Mouse (Mus musculus) G1E (cell line): ENCODE results near the gene Nckap1l. TPM values are rescaled to one million over a fixed set of nuclear protein-coding genes. Genes with fewer than 3 reads are reported as not detected.

ENCODE experiments used
- ATAC-seq: 2 replicates; pipeline ENCODE4 v1.8.0; 2016; ENCODE audit warnings: mild to moderate bottlenecking; ENCODE audit not compliant: insufficient number of reproducible peaks, poor library complexity, low FRiP score, severe bottlenecking; ENCODE audit errors: extremely low read depth
- DNase-seq: peaks from one replicate; pipeline ENCODE4 v3.0.0; 2012; ENCODE audit warnings: low spot score
- H3K27me3 ChIP-seq: 2 replicates; pipeline ENCODE4 v1.6.1; 2012; ENCODE audit warnings: mild to moderate bottlenecking, low read length, inconsistent platforms; ENCODE audit not compliant: insufficient read depth
- H3K36me3 ChIP-seq: replicated peaks from 2 replicates; pipeline ENCODE3; 2012; ENCODE audit warnings: mild to moderate bottlenecking, inconsistent platforms
- H3K4me1 ChIP-seq: 2 replicates; pipeline ENCODE4 v1.6.1; 2012; ENCODE audit warnings: low read depth, low read length, inconsistent platforms, mixed read lengths; ENCODE audit not compliant: insufficient read depth
- H3K4me3 ChIP-seq: 2 replicates; pipeline ENCODE4 v1.5.1; 2012; ENCODE audit warnings: low read depth, mild to moderate bottlenecking, inconsistent platforms, low read length, moderate library complexity, mixed read lengths
- H3K9me3 ChIP-seq: replicated peaks from 2 replicates; pipeline ENCODE4 v1.6.1; 2012; ENCODE audit warnings: inconsistent platforms
- CTCF ChIP-seq: IDR thresholded peaks from 2 replicates; pipeline ENCODE4 v1.5.1; 2012; ENCODE audit warnings: low read depth, low read length, inconsistent platforms, mixed read lengths
- GATA1 ChIP-seq: IDR thresholded peaks from 2 replicates; pipeline ENCODE4 v1.6.1; 2012; ENCODE audit warnings: borderline replicate concordance, low read length, inconsistent platforms, mixed read lengths
- GATA2 ChIP-seq: IDR thresholded peaks from 2 replicates; pipeline ENCODE4 v1.6.1; 2012; ENCODE audit warnings: low read depth, low read length, inconsistent platforms, borderline replicate concordance
- POLR2AphosphoS5 ChIP-seq: IDR thresholded peaks from 2 replicates; pipeline ENCODE4 v1.6.1; 2012; ENCODE audit warnings: low read depth, low read length, inconsistent platforms; ENCODE audit not compliant: insufficient replicate concordance
- TAL1 ChIP-seq: conservative IDR thresholded peaks from 2 replicates; pipeline ENCODE4 v1.6.1; 2012; ENCODE audit warnings: low read depth, low read length, inconsistent platforms, mixed read lengths
- polyA plus RNA-seq: library from polyadenylated mRNA; stranded (reverse); fragments of >175 nt; gene quantifications from 2 replicates; pipeline ENCODE4 v1.2.3, GENCODE M21; 2012
- total RNA-seq, 2 experiments: library from RNA; stranded (forward) in 1 of 2; stranded (reverse) in 1 of 2; fragments of 200-1000 nt in 1 of 2; fragments of >200 nt in 1 of 2; fragmentation: Nextera tagmentation in 1 of 2; gene quantifications; 2 replicates each; pipeline ENCODE4 v1.2.3; 2014 to 2017

Nckap1l gene
- total and polyA plus RNA-seq, 3 experiments = 3.9 to 21.1 (median 12.6) TPM

- Histone ChIP-seq H3K27me3 (peaks cover 4% of the 10 kb centered on the region; the same call in 1 of the 2 replicates), H3K9me3 (no peaks in the 10 kb centered on the region), H3K36me3 (peaks cover 43% of the 10 kb centered on the region), H3K4me3 (no peak overlapping the region), H3K4me1 (no peaks in the 10 kb centered on the region)
- no peak for TF ChIP-seq CTCF
- no peak for TF ChIP-seq POLR2AphosphoS5
- no peak for TF ChIP-seq TAL1
- TF ChIP-seq GATA2 = no peak
- DNase-seq (no peak), ATAC-seq (no peak)
Observed at GRCm38 (mm10) chr15:103480129-103480528, 26.5 kb downstream of the Nckap1l start.

- no peak for TF ChIP-seq TAL1
- TF ChIP-seq CTCF = no peak
- no peak for TF ChIP-seq GATA1
- no peak for TF ChIP-seq POLR2AphosphoS5
- TF ChIP-seq GATA2 = no peak
- Histone ChIP-seq H3K27me3 (peaks cover 4% of the 10 kb centered on the region; the same call in 1 of the 2 replicates), H3K4me3 (no peak overlapping the region), H3K9me3 (no peaks in the 10 kb centered on the region), H3K4me1 (no peaks in the 10 kb centered on the region), H3K36me3 (peaks cover 48% of the 10 kb centered on the region)
- DNase-seq (no peak), ATAC-seq (no peak)
Observed at GRCm38 (mm10) chr15:103482488-103482887, 28.9 kb downstream of the Nckap1l start.

DNA sequence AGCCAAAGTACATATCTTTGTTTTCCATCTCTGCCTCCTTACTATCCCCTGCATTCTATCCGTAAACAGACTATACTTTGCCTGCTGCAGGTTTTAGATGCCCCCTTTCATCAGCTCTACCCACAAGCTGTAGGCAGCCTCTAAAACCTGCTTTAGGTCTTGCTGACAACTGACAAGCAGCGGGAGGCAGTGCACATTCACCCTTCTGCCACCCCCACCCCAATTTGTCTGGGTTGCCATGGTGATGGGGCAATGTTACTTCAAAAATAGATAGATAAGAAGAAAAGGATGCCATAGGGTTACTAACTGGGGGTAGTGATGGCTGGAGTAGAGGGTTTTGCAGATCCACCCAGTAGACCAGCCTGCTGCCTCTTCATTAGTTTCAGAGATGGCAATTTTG, 30.9 kb downstream of the Nckap1l start:
- Histone ChIP-seq H3K27me3 (no peaks in the 10 kb centered on the region), H3K4me3 (no peak overlapping the region), H3K36me3 (peaks cover 40% of the 10 kb centered on the region), H3K4me1 (no peaks in the 10 kb centered on the region), H3K9me3 (no peaks in the 10 kb centered on the region)
- TF ChIP-seq CTCF = no peak
- no peak for TF ChIP-seq POLR2AphosphoS5
- no peak for TF ChIP-seq GATA1
- no peak for TF ChIP-seq GATA2
- TF ChIP-seq TAL1 = no peak
- ATAC-seq = no peak
- DNase-seq = no peak

DNA sequence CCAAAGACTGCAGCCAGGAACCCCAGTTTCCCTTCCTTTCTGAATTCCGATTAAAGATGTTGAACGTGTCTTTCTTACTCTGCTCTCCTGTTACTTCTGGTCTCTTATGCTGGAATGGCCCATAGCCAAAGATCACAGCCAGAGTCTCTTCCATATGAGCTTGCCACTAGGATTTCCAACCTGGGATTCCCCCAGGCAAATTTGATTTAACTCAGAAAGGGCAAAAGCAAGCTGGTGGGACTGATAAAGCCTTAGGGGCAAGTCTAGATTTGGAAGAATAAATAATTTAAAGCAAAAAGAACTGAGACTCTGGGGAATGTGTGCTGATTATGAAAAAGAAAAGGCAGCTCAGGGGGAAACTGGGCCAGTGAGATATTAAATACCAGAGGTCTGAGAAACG, 31.5 kb downstream of the Nckap1l start:
- DNase-seq = no peak
- no peaks in the 10 kb centered on the region for H3K4me1 ChIP-seq
- H3K27me3 ChIP-seq = no peaks in the 10 kb centered on the region
- no peaks in the 10 kb centered on the region for H3K9me3 ChIP-seq
- TF ChIP-seq GATA1 (no peak), GATA2 (no peak), CTCF (no peak), POLR2AphosphoS5 (no peak), TAL1 (no peak)
- H3K4me3 ChIP-seq = no peak overlapping the region
- peaks cover 38% of the 10 kb centered on the region for H3K36me3 ChIP-seq
- no peak for ATAC-seq

DNA sequence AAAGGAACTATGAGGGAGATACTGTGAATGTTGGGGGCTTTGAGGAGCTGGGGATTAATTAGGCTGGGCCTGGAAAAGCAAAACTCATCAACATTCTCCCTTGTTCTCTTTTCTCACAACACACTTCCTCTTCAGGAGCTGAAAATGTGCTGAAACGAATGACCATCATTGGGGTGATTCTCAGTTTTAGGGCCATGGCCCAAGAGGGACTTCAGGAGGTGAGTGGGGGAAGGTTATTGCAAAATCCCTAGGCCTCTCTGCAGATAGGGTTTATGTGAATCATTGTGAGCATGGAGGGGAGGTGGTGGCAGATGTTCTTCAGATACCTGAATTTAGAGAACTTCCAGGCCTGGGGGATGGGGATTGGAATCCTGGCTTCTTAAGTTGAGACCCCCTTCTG, 33.1 kb downstream of the Nckap1l start:
- TF ChIP-seq TAL1 = no peak
- no peak for TF ChIP-seq POLR2AphosphoS5
- no peak for TF ChIP-seq GATA2
- no peak for TF ChIP-seq CTCF
- TF ChIP-seq GATA1 = no peak
- Histone ChIP-seq H3K9me3 (no peaks in the 10 kb centered on the region), H3K36me3 (peaks cover 41% of the 10 kb centered on the region), H3K27me3 (no peaks in the 10 kb centered on the region), H3K4me3 (no peak overlapping the region), H3K4me1 (no peaks in the 10 kb centered on the region)
- ATAC-seq = no peak
- DNase-seq = no peak

GRCm38 (mm10) chr15:103488336-103488735, 34.7 kb downstream of the Nckap1l start:
- ATAC-seq (no peak), DNase-seq (no peak)
- H3K9me3 ChIP-seq = no peaks in the 10 kb centered on the region
- peaks cover 33% of the 10 kb centered on the region for H3K36me3 ChIP-seq
- H3K27me3 ChIP-seq = no peaks in the 10 kb centered on the region
- H3K4me1 ChIP-seq = no peaks in the 10 kb centered on the region
- TF ChIP-seq GATA2 (no peak), GATA1 (no peak)
- H3K4me3 ChIP-seq = no peak overlapping the region
